Mouse (Mus musculus) CH12F3 (cell line): ENCODE data around the gene Slc22a21.
"Not testable (repeated sequence)": the region's sequence is repeated elsewhere in the genome, so short reads cannot be mapped to it uniquely, and the experiment has no call there.

ENCODE experiments used
- in situ Hi-C: fragments of 300-500 bp; cut with MboI; formaldehyde crosslinking; loops from 2 replicates; pipeline ENCODE4 v1.14.3; 2020; ENCODE audit warnings: low sequenced_read_pairs

Gene Slc22a21

DNA sequence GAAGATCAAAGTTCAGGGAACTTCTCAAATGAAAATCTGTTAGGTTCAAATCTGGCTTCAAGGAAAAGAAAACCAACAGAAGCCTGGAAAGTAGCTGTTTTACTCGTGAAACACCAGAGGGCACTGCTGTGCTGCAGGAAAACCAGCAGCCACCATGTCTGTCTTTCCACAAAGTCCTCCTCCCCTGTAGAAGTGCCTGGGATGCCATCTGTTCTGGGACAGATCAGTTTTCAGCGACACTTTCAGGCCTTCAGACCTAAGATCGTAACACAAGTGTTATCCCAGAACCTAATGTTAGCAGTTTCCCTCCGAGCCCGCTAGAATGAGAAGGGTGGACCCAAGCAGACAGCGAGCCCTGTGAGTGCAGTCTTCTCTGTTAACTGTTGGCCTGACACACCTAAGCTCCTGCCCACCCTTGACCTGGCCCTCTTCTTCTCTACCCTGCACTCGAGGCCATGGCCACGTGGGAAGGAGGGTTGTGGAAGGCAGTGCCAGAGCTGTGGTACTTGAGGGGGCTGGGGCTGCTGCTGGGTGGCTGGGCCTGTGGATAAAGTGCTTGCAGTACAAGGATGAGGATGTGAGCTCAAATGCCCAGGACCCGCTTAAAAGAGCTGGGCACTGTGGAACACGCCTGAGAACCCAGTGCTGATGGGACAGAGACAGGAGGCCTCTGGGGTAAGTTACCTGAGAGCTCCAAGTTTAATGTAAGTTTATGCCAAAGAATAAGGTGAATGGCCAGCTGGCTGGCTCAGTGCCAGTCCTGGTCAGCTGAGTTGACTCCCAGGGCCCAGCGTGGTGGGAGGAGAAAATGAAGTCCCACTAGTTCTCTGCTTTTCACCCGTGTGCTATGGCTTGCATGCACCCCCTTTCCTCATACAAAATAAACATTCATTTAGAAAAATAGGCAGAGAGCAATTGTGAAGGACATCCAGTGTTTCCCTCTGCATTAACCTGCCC lies 22.9 kb upstream of the Slc22a21 start:
- in situ Hi-C loops, result not testable (repeated sequence)

DNA sequence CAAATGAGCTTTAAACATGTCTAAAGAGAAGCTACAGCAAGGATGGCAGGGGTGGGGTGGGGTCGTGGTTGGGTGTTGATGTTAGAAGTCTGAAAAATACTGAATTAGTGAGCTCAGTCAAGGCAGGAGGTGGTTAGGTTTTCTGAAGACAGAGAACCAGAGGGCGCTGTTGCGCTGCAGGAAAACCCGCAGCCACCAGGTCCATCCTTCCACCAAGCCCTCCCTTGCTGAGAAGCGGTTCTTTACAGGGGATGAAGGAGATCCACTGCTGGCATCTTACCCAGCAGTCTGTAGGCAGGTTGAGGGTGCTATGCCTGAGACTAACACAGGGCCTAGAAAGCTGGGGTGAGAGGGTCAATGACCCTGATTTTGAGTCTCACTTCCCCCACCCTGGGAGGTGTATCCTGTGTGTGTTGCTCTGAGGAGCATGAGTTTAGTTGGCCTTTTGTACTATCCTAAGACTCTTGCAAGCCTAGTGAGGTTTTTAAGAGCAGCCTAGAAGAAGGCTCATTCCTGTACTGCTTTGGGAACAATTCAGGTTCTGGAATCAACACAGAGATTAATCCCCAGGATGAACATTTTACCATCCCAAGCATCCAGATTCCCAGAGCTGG lies 22.1 kb upstream of the Slc22a21 start:
- in situ Hi-C loops, result no loop called here

DNA sequence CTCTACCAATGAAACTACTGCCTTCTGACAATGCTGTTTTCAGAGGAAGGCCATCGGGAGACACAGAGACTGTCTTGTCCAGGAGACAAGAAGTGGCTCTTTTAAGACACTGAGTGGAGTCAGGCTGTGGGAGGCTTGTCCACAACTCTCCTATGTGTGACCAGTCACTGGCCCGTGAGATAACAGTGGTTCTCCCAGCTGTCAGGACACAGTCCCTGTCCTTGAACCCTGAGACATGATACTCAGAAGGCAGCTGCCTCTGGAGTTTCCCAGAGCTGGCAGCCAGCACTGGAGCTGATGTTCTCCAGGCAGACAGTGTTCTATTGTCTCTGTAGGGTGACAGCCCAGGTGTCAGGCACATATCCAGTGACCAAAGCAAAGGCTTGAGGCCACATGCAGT lies 17.5 kb upstream of the Slc22a21 start:
- in situ Hi-C loops, result no loop called here

DNA sequence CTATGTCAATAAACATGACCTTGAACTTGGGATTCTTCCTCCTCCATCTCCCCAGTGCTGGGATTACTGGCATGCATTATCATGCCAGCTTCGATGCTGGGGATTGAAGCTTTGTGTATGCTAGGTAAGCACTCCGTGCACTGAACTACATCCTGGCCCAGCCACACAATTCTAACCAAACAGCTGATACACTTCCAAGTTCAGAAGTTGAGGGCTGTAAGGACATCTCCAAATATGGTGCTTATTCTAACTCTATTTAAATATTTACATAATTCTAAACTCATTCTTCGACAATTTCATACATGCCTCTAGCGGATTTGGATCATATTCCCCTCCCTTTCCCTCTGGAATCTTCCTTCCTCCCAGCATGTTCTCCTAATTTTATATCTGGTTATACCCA lies 12.1 kb upstream of the Slc22a21 start:
- in situ Hi-C loops, result no loop called here

DNA sequence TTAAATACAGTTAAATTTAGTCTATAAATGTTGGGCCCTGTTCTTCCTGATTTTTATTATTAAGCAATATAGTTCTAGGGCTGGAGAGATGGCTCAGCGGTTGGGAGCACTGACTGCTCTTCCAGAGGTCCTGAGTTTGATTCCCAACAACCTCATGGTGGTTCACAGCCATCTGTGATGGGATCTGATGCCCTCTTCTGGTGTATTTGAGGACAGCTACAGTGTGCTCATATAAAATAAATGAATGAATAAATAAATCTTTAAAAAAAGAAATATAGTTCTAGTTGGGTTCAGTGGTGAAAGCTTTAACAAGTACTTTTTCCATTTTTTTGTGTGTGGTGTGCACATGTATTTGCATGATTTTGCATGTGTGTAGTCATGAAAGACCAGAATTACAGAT lies 9.1 kb upstream of the Slc22a21 start:
- in situ Hi-C loops, result no loop called here

DNA sequence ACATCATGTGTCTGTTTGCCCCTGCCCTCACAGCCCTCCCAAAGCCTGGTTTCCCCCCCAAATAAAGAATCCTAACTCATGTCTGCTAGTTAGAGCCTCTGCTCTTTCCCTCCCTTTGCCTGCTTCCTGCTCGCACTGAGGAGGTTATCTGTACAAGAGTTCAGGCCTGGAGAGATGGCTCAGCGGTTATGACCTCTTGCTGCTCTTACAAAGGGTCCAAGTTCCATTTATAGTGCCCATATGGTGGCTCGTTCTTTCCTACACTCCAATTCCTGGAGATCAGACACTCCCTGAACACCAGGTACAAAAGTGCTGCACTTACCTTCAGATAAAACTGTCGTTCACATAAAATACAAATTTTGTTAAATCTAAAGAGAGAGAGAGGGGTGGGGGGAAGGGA lies 7.9 kb upstream of the Slc22a21 start:
- in situ Hi-C loops, result no loop called here

DNA sequence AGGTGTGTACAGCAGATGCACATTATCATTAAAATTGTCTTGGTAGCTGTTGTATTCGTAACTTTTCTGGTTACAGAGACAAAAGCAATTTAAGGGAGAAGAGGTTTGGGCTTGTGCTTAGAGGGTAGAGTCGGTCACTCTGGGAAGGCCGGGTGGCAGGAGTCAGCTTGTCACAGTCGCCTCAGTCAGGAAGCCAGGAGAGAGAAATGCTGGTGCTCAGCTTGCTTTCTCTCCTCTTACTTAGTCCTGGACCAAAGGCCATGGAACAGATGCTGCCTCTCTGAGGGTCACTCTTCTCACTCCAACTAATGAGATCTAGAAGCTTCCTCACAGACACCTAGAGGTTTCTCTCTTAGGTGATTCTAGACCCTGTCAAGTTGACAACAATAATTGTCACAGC lies 1.3 kb upstream of the Slc22a21 start:
- in situ Hi-C loops, result no loop called here

DNA sequence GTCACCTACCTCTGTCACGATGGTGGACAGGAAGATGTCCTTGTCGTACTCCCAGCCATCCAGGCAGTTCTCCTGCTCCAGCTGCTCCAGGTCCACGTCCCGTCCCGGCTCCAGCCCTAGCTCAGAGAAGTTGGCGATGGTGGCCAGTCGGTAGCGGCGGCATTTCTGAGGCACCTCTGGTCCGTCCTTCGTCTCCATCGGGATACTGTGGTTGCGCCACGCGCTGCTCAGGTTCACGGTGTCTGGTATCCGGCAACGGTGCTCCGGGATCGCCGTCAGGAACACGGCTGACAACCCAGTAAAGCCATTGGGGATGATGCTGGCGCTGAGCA lies 710 bp downstream of the Slc22a21 start:
- in situ Hi-C loops, result not testable (repeated sequence)

DNA sequence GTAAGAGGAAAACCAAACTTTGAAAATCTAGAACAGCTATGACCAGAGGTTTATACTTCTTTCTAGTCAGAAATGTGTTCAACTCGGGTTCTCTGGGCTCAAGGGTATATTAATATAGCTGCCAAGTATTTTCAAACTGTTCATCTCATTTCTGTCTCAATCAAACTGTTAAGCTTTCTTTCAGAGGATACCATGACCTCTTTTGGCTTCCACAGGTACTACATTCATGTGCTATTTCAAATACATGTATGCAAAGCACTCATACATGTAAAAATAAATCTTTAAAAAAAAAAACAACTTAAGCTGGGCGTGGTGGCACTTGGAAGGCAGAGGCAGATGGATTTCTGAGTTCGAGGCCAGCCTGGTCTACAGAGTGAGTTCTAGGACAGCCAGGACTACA lies 2.5 kb downstream of the Slc22a21 start:
- in situ Hi-C loops, result no loop called here

DNA sequence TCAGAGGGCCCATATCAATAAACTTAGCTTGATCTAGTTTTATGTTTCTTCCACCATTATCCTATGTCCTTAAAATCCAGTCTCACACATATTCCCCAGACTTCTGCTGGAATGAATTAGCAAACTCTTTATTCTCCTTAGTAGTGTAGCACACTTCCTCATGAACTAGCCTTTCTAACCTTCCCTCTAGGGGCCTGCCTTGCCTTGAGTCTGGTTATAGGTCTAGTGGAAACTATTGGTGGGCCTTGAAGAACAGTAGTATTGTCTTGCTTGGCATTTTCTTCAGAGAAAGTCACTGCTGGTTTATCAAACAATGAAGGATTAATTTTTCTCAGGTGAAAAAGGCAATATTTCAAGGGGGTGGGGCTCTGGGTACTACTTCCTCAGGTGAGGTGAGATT lies 4.6 kb downstream of the Slc22a21 start:
- in situ Hi-C loops, result no loop called here

DNA sequence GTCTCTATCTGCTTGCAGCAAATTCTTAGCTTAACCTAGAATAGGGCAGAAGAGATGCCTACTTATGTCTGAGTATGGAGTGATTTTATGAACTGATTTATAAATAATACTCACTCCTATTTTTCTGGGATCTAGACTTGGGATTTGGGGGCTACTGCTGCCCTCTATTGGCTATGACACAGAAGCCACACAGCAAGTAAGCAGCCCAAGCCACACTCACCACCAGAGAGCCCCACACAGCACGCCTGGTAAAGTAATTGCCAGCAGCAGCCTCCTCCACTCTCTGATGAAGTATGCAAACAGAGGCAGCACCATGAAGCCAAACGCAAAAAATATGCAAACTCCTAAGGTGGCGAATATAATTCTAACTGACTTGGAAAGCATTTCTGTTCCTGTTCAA lies 21.1 kb downstream of the Slc22a21 start:
- in situ Hi-C loops, result no loop called here

DNA sequence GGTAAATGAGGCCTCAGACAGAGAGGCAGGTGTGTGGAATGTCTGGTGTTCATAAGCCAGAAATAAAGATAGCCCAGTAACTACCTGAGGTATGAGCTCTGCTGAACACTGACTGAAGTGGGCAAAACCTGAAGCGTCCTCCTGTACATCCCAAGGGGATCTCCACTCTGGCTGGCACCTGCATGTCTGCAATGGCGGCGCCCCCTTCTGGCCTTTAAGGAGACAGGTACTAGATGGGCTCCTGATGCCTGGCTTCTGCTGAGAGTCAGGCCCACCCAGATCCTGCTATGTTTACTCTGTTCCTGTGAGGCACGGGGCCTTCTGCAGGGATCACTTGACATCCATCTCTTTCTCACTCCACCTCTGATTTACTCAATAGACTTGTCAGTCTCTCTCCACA lies 22.0 kb downstream of the Slc22a21 start:
- in situ Hi-C loops, result not testable (repeated sequence)

DNA sequence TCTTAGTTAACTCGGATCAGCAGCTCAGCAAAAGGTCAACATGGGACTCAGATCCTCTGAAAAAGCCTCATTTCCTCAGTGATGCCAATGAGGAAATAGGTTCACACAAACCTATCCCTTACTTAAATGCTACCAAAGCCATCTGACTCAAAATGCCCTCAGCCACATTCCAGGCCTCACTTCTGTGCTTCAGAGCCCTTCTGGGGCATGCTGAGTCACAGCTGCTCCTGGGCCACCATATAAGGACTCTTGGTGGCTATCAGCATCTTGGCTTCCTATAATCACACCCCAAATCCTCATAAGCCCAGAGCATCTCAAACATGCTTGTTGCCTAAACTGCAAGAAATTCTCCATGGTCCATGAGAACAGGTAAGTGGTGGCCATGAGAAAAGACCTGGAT lies 23.5 kb downstream of the Slc22a21 start:
- in situ Hi-C loops, result no loop called here

DNA sequence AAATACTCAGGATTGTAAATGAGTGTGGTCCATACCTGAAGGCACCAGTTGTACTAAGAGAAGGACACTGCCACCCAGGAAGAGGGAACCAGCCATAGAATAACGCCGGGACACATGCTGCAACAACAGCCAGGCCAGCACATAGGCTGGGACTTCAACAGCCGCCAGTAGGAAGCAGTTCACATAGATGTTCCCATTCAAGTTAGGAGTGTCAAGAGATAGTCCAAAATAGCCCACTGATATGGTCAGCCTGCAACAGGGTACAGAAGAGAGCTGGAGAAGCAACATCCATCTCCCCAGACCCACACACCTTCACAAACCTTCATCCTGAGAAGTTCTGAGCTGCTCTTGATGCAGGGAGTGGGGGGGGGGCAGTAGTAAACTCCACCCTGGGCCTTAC lies 25.5 kb downstream of the Slc22a21 start:
- in situ Hi-C loops, result no loop called here

DNA sequence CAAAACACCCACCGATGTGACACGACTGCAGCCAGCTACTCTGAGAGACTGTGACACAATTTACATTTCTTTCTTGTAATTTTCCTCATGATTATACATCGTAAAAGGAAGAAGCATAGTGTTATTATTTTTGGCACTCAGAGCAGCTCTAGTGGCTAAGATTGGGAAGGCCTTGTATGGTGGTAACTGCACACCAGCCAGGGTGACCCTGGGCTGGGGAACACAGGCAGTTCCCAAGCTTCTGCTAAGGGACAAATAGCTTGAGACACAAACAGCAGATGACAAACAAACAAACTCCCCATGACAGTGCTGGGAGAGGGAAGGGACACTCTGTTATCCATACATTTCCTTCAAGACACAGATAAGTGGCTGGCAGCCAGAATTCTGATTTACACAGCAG lies 30.0 kb downstream of the Slc22a21 start:
- in situ Hi-C loops, result not testable (repeated sequence)

DNA sequence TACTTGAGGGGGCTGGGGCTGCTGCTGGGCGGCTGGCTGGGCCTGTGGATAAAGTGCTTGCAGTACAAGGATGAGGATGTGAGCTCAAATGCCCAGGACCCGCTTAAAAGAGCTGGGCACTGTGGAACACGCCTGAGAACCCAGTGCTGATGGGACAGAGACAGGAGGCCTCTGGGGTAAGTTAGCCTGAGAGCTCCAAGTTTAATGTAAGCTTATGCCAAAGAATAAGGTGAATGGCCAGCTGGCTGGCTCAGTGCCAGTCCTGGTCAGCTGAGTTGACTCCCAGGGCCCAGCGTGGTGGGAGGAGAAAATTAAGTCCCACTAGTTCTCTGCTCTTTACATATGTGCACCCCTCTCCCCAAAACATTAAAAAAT lies 48.2 kb downstream of the Slc22a21 start:
- in situ Hi-C loops, result not testable (repeated sequence)

DNA sequence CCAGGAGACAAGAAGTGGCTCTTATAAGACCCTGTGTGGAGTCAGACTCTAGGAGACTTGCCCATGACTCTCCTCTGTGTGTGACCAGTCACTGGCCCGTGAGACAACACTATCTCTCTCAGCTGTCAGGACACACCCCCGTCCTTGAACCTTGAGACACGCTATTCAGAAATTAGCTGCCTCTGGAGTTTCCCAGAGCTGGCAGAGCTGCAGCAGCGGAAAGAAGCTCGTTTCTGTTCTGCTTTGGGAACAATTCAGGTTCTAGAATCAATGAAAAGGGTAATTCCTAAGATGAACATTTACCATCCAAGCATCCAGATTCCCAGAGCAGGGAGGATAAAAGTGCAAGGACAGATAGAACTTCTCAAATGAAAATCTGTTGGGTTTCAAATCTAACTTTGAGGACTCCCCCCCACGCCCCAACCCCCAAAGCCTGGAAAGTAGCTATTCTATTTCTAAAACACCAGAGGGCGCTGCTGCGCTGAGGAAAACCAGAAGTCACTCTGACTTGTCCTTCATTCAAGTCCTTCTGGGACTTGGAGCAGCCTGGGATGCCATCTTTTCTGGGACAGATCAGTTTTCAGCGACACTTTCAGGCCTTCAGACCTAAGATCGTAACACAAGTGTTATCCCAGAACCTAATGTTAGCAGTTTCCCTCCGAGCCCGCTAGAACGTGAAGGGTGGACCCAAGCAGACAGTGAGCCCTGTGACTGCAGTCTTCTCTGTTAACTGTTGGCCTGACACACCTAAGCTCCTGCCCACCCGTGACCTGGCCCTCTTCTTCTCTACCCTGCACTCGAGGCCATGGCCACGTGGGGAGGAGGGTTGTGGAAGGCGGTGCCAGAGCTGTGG lies 48.8 kb downstream of the Slc22a21 start:
- in situ Hi-C loops, result no loop called here

DNA sequence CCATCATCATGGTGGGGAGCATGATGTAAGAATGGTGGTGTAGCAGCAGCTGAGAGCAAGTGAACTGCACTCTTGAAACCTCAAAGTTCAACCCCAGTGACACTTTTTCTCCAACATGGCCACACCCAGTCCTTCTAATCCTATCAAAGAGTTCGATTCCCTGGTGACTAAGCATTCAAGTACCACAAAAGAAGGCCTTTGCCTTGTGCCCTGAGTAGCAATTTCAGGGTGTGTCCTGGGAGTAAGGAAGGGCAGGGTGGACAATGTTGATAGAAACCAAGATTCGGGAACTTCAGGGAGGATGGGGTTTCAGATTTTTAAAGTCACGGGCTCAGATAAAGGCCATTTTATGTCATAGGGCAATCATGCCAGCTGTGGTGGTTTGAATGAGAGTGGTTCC lies 50.4 kb downstream of the Slc22a21 start:
- in situ Hi-C loops, result no loop called here

DNA sequence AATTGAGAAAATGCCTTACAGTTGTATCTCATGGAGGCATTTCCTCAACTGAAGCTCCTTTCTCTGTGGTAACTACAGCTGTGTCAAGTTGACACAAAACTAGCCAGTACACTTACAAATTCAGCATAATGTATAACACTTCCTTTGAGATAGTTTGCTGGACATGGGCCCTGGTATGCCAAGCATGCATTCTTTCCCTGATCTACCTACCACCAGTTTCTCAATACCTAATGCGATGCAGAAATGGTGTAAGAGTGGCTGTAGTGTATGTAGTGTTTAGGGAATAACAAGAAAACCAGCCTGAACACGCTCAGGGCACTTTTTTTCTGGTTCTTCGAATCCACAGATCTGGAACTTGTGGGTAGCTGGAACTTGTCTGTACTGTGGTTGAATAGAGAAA lies 51.5 kb downstream of the Slc22a21 start:
- in situ Hi-C loops, result no loop called here

DNA sequence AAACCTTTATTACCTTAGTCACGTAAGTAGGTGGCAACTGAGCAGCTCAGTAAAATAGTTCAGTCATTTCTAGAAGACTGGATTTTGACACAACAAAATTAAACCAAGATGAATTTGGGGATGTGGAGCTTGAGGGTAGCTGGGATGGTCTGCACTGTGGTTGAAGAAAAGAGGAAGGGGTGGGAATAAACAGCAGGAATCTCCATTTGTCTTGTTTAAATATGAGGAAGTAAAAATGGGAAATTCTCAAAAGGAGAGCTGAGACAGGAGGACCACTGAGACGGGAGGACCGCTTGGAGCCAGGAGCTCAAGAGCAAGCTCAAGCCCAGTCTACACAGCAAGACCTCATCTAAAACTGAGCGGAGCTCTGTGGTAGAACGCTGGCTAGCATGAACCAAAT lies 53.8 kb downstream of the Slc22a21 start:
- in situ Hi-C loops, result no loop called here

DNA sequence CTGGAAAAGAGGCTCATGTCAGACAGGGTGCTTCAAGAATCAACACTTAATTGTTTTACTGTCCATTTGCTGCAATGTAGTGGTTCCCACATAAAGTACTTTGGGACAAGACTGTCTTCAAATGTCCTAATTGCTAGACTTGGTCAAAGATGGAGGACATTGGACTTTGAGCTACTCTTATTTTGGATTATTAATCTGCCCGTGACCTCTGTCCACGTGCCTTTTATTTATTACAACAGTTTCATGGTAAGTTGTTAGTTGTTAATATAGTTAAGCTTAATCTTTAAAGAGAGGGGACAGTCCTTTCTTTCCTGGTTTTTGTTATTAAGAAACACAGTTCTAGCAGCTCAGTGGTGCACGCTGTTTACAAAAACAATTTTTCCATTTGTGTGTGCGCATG lies 61.3 kb downstream of the Slc22a21 start:
- in situ Hi-C loops, result no loop called here

DNA sequence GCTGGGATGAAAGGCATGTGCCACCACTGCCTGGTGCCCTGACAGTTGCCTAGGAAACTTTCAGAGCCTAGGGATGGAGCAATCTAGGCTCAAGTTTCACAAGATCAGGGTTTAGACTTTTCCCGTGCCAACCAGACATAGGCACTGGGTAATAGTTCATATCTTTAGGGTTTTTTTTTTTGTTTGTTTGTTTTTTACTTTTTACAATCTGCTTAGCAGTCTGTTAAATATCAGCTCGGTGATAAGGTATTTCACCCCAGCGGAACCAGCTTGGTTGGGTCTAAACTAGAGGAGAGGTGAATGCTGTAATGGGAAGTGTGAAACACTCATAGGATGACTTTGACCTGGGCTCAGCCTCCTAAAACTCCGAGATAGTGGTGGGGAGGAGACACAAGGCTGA lies 69.1 kb downstream of the Slc22a21 start:
- in situ Hi-C loops, result no loop called here
